Mouse (Mus musculus): ENCODE measurements around the gene Ube2f. TPM values are rescaled to one million over a fixed set of nuclear protein-coding genes. Genes with fewer than 3 reads are reported as not detected.
A peak's percentile ranks its signal among the peaks of the same experiment; 100 is the strongest.

Gene Ube2f
- total RNA-seq, 1 experiment, result 41.5 TPM

DNA sequence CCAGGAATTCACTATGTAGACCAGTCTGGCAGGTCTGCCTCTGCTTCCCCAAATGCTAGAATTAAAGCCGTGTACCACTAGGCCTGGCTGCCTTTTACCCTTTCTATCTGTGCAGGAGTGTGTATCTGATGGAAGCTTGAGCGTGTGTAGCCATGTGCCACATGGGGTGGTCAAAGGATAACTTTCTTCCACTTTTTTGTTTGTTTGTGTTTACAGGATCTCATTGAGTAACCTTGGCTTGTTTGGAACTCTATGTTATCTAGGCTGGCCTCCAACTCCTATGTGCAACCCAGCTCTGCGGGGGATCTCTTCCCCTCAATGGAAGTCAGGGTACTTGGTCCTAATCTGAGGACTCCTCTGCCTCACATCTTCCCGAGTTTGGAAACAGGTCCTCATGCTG lies 1.1 kb upstream of the Ube2f start:
- H3K9ac ChIP-seq (ENCODE audit: insufficient read depth, low read depth, low read length, poor library complexity, severe bottlenecking), result no peak overlapping the region
- in situ Hi-C loops (cut with MboI; ENCODE audit: low sequenced_read_pairs in 2 of 2, unreplicated experiment in 2 of 2), result no loop called here
- no peak for DNase-seq (ENCODE audit: low read depth, low spot score)
- H3K4me3 ChIP-seq (ENCODE audit: insufficient read depth in 1 of 2, low read depth in 1 of 2, low read length in 2 of 2, poor library complexity in 1 of 2, severe bottlenecking in 1 of 2), result peak overlapping the region; percentile 33 to 92; a peak in 3 of 4 replicates
- H3K4me1 ChIP-seq (ENCODE audit: control insufficient read depth in 2 of 2, insufficient read depth in 2 of 2, low read length in 2 of 2, poor library complexity in 1 of 2), result peaks cover 3 to 5% of the 10 kb centered on the region in 2 experiments; a peak in 3 of 4 replicates
- H3K9me3 ChIP-seq (ENCODE audit: control insufficient read depth, insufficient read depth, low read depth, low read length), result no peaks in the 10 kb centered on the region
- no peaks in the 10 kb centered on the region for H3K36me3 ChIP-seq (ENCODE audit: control insufficient read depth, insufficient read depth, low read length, poor library complexity, severe bottlenecking)
- no peak overlapping the region for H3K27ac ChIP-seq (ENCODE audit: insufficient read depth, low read depth, low read length, poor library complexity, severe bottlenecking)
- TF ChIP-seq ZC3H11A (IDR thresholded peaks at IDR 0.05; ENCODE audit: borderline replicate concordance, low read depth, low read length) (no peak), MAFK (IDR thresholded peaks at IDR 0.05; ENCODE audit: insufficient read depth, low read depth, low read length) (no peak), ZNF384 (IDR thresholded peaks at IDR 0.05; ENCODE audit: low read depth, low read length) (no peak), HCFC1 (IDR thresholded peaks at IDR 0.05; ENCODE audit: borderline replicate concordance, insufficient read depth, low read length) (no peak), CHD2 (IDR thresholded peaks at IDR 0.05; ENCODE audit: low read depth, low read length) (no peak)

DNA sequence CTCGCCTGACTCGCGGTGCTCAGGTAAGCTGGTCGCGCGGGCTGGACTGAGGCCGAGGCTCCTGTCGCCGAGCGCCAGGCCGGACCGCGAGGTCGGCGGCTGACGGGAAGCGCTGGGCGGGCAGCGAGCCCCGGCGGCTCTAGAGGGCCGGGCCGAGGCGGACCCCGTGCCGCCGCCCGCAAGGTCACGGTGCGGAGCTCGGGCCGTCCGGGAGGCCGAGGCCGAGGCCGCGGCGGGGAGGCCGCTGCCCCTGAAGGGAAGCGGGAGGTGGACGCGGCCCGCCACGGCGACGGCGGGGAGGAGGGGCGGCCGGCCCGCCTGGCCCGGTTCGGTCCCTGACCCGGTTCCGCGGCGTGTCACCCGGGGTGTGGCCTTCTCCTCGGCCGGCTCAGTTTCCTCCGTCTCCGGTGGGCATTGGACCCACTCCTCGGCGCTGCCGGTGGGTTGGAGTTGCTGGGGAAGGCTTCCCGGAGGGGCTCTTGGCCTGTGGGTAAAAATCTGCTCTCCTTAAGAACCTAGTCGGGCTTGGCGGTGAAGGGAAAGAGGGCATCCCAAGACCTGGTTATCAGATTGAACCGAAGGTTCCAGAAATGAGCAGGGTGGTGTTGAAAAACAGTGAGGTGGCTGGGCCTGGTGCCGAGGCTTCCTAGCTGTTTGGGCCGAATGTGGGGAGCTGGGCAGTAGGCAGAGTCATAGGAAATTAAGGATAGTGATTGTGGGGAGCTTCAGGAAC lies 477 bp downstream of the Ube2f start:
- in situ Hi-C loops (cut with MboI; ENCODE audit: low sequenced_read_pairs in 2 of 2, unreplicated experiment in 2 of 2), result no loop called here
- DNase-seq (ENCODE audit: low read depth, low spot score), result no peak
- TF ChIP-seq ZNF384 (IDR thresholded peaks at IDR 0.05; ENCODE audit: low read depth, low read length) (no peak), HCFC1 (IDR thresholded peaks at IDR 0.05; ENCODE audit: borderline replicate concordance, insufficient read depth, low read length) (no peak), MAFK (IDR thresholded peaks at IDR 0.05; ENCODE audit: insufficient read depth, low read depth, low read length) (no peak), CHD2 (IDR thresholded peaks at IDR 0.05; ENCODE audit: low read depth, low read length) (no peak), ZC3H11A (IDR thresholded peaks at IDR 0.05; ENCODE audit: borderline replicate concordance, low read depth, low read length) (no peak)

DNA sequence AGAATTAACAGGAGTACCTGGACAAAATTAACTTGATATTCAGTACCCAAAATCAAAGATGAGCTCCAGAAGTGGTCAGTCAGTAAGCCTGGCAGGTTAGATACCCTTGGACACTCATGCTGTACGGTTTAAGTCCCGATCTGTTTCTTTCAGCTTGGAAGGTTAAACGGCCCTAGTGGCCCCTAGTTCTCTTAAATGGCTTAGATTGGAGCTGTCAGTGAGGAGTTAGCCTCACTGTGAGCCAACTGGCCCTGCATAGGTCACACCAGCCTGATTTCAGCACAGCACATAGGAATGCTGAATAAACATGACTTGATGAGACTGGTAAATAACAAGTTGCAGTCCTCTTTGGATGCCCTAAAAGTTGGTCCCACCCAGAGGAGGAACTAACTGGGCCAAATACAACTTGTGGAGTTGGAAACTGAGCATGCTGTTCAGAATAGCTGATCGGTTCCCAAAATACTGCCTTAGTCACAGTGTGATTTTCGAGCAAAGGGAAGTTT lies 1.1 kb downstream of the Ube2f start:
- H3K36me3 ChIP-seq (ENCODE audit: control insufficient read depth, insufficient read depth, low read length, poor library complexity, severe bottlenecking), result no peaks in the 10 kb centered on the region
- no peaks in the 10 kb centered on the region for H3K9me3 ChIP-seq (ENCODE audit: control insufficient read depth, insufficient read depth, low read depth, low read length)
- H3K27ac ChIP-seq (ENCODE audit: insufficient read depth, low read depth, low read length, poor library complexity, severe bottlenecking), result no peak overlapping the region
- H3K4me3 ChIP-seq (ENCODE audit: insufficient read depth in 1 of 2, low read depth in 1 of 2, low read length in 2 of 2, poor library complexity in 1 of 2, severe bottlenecking in 1 of 2), result peak overlapping the region; percentile 85 to 92
- peak overlapping the region; percentile 36; the same call in 1 of the 2 replicates for H3K9ac ChIP-seq (ENCODE audit: insufficient read depth, low read depth, low read length, poor library complexity, severe bottlenecking)
- no peak for TF ChIP-seq CHD2 (IDR thresholded peaks at IDR 0.05; ENCODE audit: low read depth, low read length)
- TF ChIP-seq ZC3H11A (IDR thresholded peaks at IDR 0.05; ENCODE audit: borderline replicate concordance, low read depth, low read length), result no peak
- TF ChIP-seq MAFK (IDR thresholded peaks at IDR 0.05; ENCODE audit: insufficient read depth, low read depth, low read length), result no peak
- TF ChIP-seq HCFC1 (IDR thresholded peaks at IDR 0.05; ENCODE audit: borderline replicate concordance, insufficient read depth, low read length), result no peak
- no peak for TF ChIP-seq ZNF384 (IDR thresholded peaks at IDR 0.05; ENCODE audit: low read depth, low read length)
- H3K4me1 ChIP-seq (ENCODE audit: control insufficient read depth in 2 of 2, insufficient read depth in 2 of 2, low read length in 2 of 2, poor library complexity in 1 of 2), result peaks cover 3 to 5% of the 10 kb centered on the region in 2 experiments; a peak in 3 of 4 replicates
- in situ Hi-C loops (cut with MboI; ENCODE audit: low sequenced_read_pairs in 2 of 2, unreplicated experiment in 2 of 2), result no loop called here
- no peak for DNase-seq (ENCODE audit: low read depth, low spot score)

More for the DNA sequence above, 477 bp downstream of the Ube2f start:
- no peak overlapping the region for H3K27ac ChIP-seq (ENCODE audit: insufficient read depth, low read depth, low read length, poor library complexity, severe bottlenecking)
- no peaks in the 10 kb centered on the region for H3K9me3 ChIP-seq (ENCODE audit: control insufficient read depth, insufficient read depth, low read depth, low read length)
- peak overlapping the region; percentile 85 to 92 for H3K4me3 ChIP-seq (ENCODE audit: insufficient read depth in 1 of 2, low read depth in 1 of 2, low read length in 2 of 2, poor library complexity in 1 of 2, severe bottlenecking in 1 of 2)
- peaks cover 3 to 5% of the 10 kb centered on the region in 2 experiments; a peak in 3 of 4 replicates for H3K4me1 ChIP-seq (ENCODE audit: control insufficient read depth in 2 of 2, insufficient read depth in 2 of 2, low read length in 2 of 2, poor library complexity in 1 of 2)
- no peaks in the 10 kb centered on the region for H3K36me3 ChIP-seq (ENCODE audit: control insufficient read depth, insufficient read depth, low read length, poor library complexity, severe bottlenecking)
- H3K9ac ChIP-seq (ENCODE audit: insufficient read depth, low read depth, low read length, poor library complexity, severe bottlenecking), result peak overlapping the region; percentile 91

DNA sequence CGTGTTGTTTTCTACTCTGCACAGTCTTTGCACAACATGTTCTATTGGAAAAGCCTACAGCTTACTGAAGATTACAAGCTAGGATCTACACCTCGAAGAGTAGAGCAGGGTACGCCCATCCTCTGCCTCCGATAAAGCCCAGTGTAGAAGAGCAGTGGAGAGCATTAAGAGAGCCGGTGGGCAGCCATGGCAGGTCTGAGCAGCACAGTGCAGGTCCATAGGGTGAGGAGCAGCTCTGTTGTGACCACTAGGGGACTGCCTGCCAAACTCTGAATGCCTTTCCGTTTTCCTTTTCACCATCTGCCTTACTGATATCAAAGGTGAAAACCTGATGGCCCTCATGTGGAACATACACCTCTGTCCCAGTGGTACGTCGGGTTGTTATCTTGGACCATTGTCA lies 1.8 kb downstream of the Ube2f start:
- Histone ChIP-seq H3K27ac (ENCODE audit: insufficient read depth, low read depth, low read length, poor library complexity, severe bottlenecking) (no peak overlapping the region), H3K4me3 (ENCODE audit: insufficient read depth in 1 of 2, low read depth in 1 of 2, low read length in 2 of 2, poor library complexity in 1 of 2, severe bottlenecking in 1 of 2) (no peak overlapping the region), H3K9ac (ENCODE audit: insufficient read depth, low read depth, low read length, poor library complexity, severe bottlenecking) (no peak overlapping the region), H3K4me1 (ENCODE audit: control insufficient read depth in 2 of 2, insufficient read depth in 2 of 2, low read length in 2 of 2, poor library complexity in 1 of 2) (peaks cover 3 to 5% of the 10 kb centered on the region in 2 experiments; a peak in 3 of 4 replicates), H3K9me3 (ENCODE audit: control insufficient read depth, insufficient read depth, low read depth, low read length) (no peaks in the 10 kb centered on the region), H3K36me3 (ENCODE audit: control insufficient read depth, insufficient read depth, low read length, poor library complexity, severe bottlenecking) (no peaks in the 10 kb centered on the region)
- TF ChIP-seq ZNF384 (IDR thresholded peaks at IDR 0.05; ENCODE audit: low read depth, low read length) (no peak), MAFK (IDR thresholded peaks at IDR 0.05; ENCODE audit: insufficient read depth, low read depth, low read length) (no peak), ZC3H11A (IDR thresholded peaks at IDR 0.05; ENCODE audit: borderline replicate concordance, low read depth, low read length) (no peak), CHD2 (IDR thresholded peaks at IDR 0.05; ENCODE audit: low read depth, low read length) (no peak), HCFC1 (IDR thresholded peaks at IDR 0.05; ENCODE audit: borderline replicate concordance, insufficient read depth, low read length) (no peak)
- in situ Hi-C loops (cut with MboI; ENCODE audit: low sequenced_read_pairs in 2 of 2, unreplicated experiment in 2 of 2), result no loop called here
- no peak for DNase-seq (ENCODE audit: low read depth, low spot score)
